Mouse (Mus musculus) CH12.LX (cell line): Measurements from ENCODE around the gene Ncf4. TPM values are rescaled to one million over a fixed set of nuclear protein-coding genes. Genes with fewer than 3 reads are reported as not detected.
"Not testable (repeated sequence)": the region's sequence is repeated elsewhere in the genome, so short reads cannot be mapped to it uniquely, and the experiment has no call there.

Source experiments
- DNase-seq: peaks from one replicate; pipeline ENCODE4 v3.0.0-alpha.2; 2013; ENCODE audit errors: extremely low read depth
- H3K27ac ChIP-seq: 2 replicates; pipeline ENCODE4 v1.5.1; 2012; ENCODE audit warnings: low read depth, mild to moderate bottlenecking, control low read depth, moderate library complexity; ENCODE audit not compliant: insufficient read depth
- H3K27me3 ChIP-seq: replicated peaks from 2 replicates; pipeline ENCODE3; 2012; ENCODE audit warnings: inconsistent platforms
- H3K36me3 ChIP-seq, 2 experiments: replicated peaks in 1 of 2; 2 replicates each; pipeline versions ENCODE3 to v1.6.1; 2012; ENCODE audit warnings: inconsistent platforms in 1 of 2, low read length in 1 of 2, mild to moderate bottlenecking in 1 of 2, mixed read lengths in 1 of 2, moderate library complexity in 1 of 2; ENCODE audit not compliant: control insufficient read depth in 1 of 2, insufficient read depth in 1 of 2
- H3K4me1 ChIP-seq, 2 experiments: 2 replicates each; pipeline ENCODE4 v1.6.1; 2012; ENCODE audit warnings: inconsistent platforms in 1 of 2, moderate library complexity in 1 of 2; ENCODE audit not compliant: insufficient read depth in 2 of 2, control insufficient read depth in 1 of 2
- H3K4me2 ChIP-seq: 2 replicates; pipeline ENCODE4 v1.6.1; 2012; ENCODE audit warnings: low read depth, mild to moderate bottlenecking, control low read depth; ENCODE audit not compliant: poor library complexity, insufficient read depth, severe bottlenecking
- H3K4me3 ChIP-seq, 3 experiments: fragments of 150-350 bp in 1 of 3; sonication (generic) in 1 of 3; replicated peaks in 1 of 3; 2 replicates each; pipeline versions ENCODE3 to v1.5.1; 2011 to 2012; ENCODE audit warnings: low read depth in 2 of 3, low read length in 2 of 3, mild to moderate bottlenecking in 2 of 3, moderate library complexity in 2 of 3, control low read depth in 1 of 3, improper control_type of control experiment in 1 of 3, inconsistent platforms in 1 of 3, mixed read lengths in 1 of 3; ENCODE audit not compliant: poor library complexity in 1 of 3
- H3K79me2 ChIP-seq: replicated peaks from 2 replicates; pipeline ENCODE4 v1.6.1; 2012; ENCODE audit warnings: mild to moderate bottlenecking, moderate library complexity; ENCODE audit not compliant: control insufficient read depth, poor library complexity, insufficient read depth, severe bottlenecking; ENCODE audit errors: extremely low read depth
- H3K9ac ChIP-seq: 2 replicates; pipeline ENCODE4 v1.6.1; 2012; ENCODE audit warnings: low read depth, mild to moderate bottlenecking, control low read depth, moderate library complexity; ENCODE audit not compliant: insufficient read depth
- H3K9me3 ChIP-seq: replicated peaks from 2 replicates; pipeline ENCODE3; 2012; ENCODE audit warnings: low read length, inconsistent platforms, mixed read lengths
- CHD1 ChIP-seq: IDR thresholded peaks from 2 replicates; pipeline ENCODE4 v1.6.1; 2012; ENCODE audit warnings: low read depth, low read length, improper control_type of control experiment, inconsistent platforms
- CTCF ChIP-seq, 2 experiments: IDR thresholded peaks in 1 of 2; conservative IDR thresholded peaks in 1 of 2; 2 replicates each; pipeline ENCODE4 v1.5.1; 2011 to 2012; ENCODE audit warnings: low read depth in 2 of 2, low read length in 2 of 2, improper control_type of control experiment in 1 of 2, inconsistent platforms in 1 of 2, mild to moderate bottlenecking in 1 of 2, moderate library complexity in 1 of 2
- E2F4 ChIP-seq: IDR thresholded peaks from 2 replicates; pipeline ENCODE4 v1.6.1; 2011; ENCODE audit warnings: low read depth, low read length, improper control_type of control experiment; ENCODE audit not compliant: insufficient replicate concordance
- EP300 ChIP-seq: IDR thresholded peaks from 2 replicates; pipeline ENCODE4 v1.6.1; 2011; ENCODE audit warnings: low read length, improper control_type of control experiment
- ETS1 ChIP-seq: conservative IDR thresholded peaks from 2 replicates; pipeline ENCODE4 v1.6.1; 2012; ENCODE audit warnings: low read depth, mild to moderate bottlenecking, inconsistent platforms, low read length, improper control_type of control experiment, moderate library complexity
- GABPA ChIP-seq: IDR thresholded peaks from 2 replicates; pipeline ENCODE4 v1.6.1; 2012; ENCODE audit warnings: low read depth, low read length, improper control_type of control experiment, inconsistent platforms; ENCODE audit not compliant: insufficient replicate concordance
- HCFC1 ChIP-seq: IDR thresholded peaks from 2 replicates; pipeline ENCODE4 v1.6.1; 2012; ENCODE audit warnings: low read depth, mild to moderate bottlenecking, inconsistent platforms, low read length, improper control_type of control experiment
- IRF4 ChIP-seq: IDR thresholded peaks from 2 replicates; pipeline ENCODE4 v1.6.1; 2014; ENCODE audit warnings: low read depth, mild to moderate bottlenecking, inconsistent platforms, low read length, improper control_type of control experiment
- JUND ChIP-seq: conservative IDR thresholded peaks from 2 replicates; pipeline ENCODE4 v1.6.1; 2011; ENCODE audit warnings: low read depth, low read length, improper control_type of control experiment
- KAT2A ChIP-seq: IDR thresholded peaks from 2 replicates; pipeline ENCODE4 v1.6.1; 2012; ENCODE audit warnings: low read length, improper control_type of control experiment, inconsistent platforms; ENCODE audit not compliant: insufficient replicate concordance
- MAFK ChIP-seq: IDR thresholded peaks from 2 replicates; pipeline ENCODE4 v1.6.1; 2011; ENCODE audit warnings: low read length, improper control_type of control experiment; ENCODE audit not compliant: insufficient replicate concordance
- MAX ChIP-seq: IDR thresholded peaks from 2 replicates; pipeline ENCODE4 v1.6.1; 2011; ENCODE audit warnings: low read length, improper control_type of control experiment
- MXI1 ChIP-seq: IDR thresholded peaks from 2 replicates; pipeline ENCODE4 v1.6.1; 2011; ENCODE audit warnings: mild to moderate bottlenecking, low read depth, low read length, improper control_type of control experiment
- MYC ChIP-seq: IDR thresholded peaks from 2 replicates; pipeline ENCODE4 v1.6.1; 2011; ENCODE audit warnings: low read depth, mild to moderate bottlenecking, improper control_type of control experiment, low read length
- NRF1 ChIP-seq: IDR thresholded peaks from 2 replicates; pipeline ENCODE4 v1.6.1; 2014; ENCODE audit warnings: low read depth, mild to moderate bottlenecking, inconsistent platforms, low read length, improper control_type of control experiment, moderate library complexity
- PAX5 ChIP-seq: IDR thresholded peaks from 2 replicates; pipeline ENCODE4 v1.6.1; 2012; ENCODE audit warnings: low read length, inconsistent platforms, mixed read lengths
- POLR2A ChIP-seq: IDR thresholded peaks from 2 replicates; pipeline ENCODE4 v1.6.1; 2011; ENCODE audit warnings: low read depth, mild to moderate bottlenecking, improper control_type of control experiment, low read length
- RCOR1 ChIP-seq: conservative IDR thresholded peaks from 2 replicates; pipeline ENCODE4 v1.6.1; 2012; ENCODE audit warnings: low read depth, mild to moderate bottlenecking, inconsistent platforms, low read length, improper control_type of control experiment
- TBP ChIP-seq: conservative IDR thresholded peaks from 2 replicates; pipeline ENCODE4 v1.6.1; 2011; ENCODE audit warnings: low read depth, low read length, improper control_type of control experiment
- TCF12 ChIP-seq: IDR thresholded peaks from 2 replicates; pipeline ENCODE4 v1.6.1; 2014; ENCODE audit warnings: low read depth, mild to moderate bottlenecking, inconsistent platforms, low read length, improper control_type of control experiment
- UBTF ChIP-seq: IDR thresholded peaks from 2 replicates; pipeline ENCODE4 v1.6.1; 2012; ENCODE audit warnings: low read depth, mild to moderate bottlenecking, inconsistent platforms, low read length, improper control_type of control experiment, moderate library complexity
- ZC3H11A ChIP-seq: IDR thresholded peaks from 2 replicates; pipeline ENCODE4 v1.6.1; 2012; ENCODE audit warnings: low read depth, mild to moderate bottlenecking, inconsistent platforms, low read length, improper control_type of control experiment
- dilution Hi-C: fragments of 300-500 bp; cut with MboI; formaldehyde crosslinking; loops from 2 replicates; pipeline ENCODE4 v1.14.3; 2020; ENCODE audit warnings: low sequenced_read_pairs; ENCODE audit not compliant: extremely low pct_unique_long_range_greater_than_20kb, extremely low pct_ligation_motif_present
- in situ Hi-C: fragments of 300-500 bp; cut with MboI; formaldehyde crosslinking; loops from 3 replicates; pipeline ENCODE4 v1.14.3; 2019; ENCODE audit warnings: low sequenced_read_pairs, low pct_ligation_motif_present, low pct_unique_long_range_greater_than_20kb, mixed read lengths
- polyA plus RNA-seq: library from polyadenylated mRNA; unstranded; fragments of >175 nt; gene quantifications from 2 replicates; pipeline ENCODE4 v1.2.1, GENCODE M21; 2012; ENCODE audit warnings: low read depth; ENCODE audit not compliant: insufficient read length
- total RNA-seq, 2 experiments: library from RNA; depleted of rRNA; stranded (reverse); fragments of 300-350 nt in 1 of 2; fragments of >200 nt in 1 of 2; gene quantifications; 2 replicates each; pipeline ENCODE4 v1.2.3; 2012 to 2014

Gene Ncf4
- total and polyA plus RNA-seq, 3 experiments = 145 to 339 (median 177) TPM

DNA sequence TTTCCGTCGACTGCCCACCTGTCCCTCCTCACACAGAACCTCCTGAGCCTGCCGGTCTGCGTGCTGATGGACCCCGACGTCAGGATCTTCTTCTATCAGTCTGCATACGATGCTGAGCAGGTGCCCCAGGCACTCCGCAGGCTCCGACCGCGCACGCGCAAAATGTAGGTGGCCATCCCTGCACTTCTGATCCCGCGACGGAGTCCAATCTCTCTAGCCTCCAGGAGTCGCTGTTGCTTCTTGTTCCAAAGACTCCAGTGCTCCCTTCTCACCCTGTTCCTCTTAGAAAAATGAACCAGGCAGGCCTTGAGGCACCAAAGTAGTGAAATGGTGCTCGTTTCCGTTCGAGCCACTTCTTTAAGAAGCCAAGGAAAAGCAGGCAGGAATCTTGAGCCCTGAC lies 10.2 kb downstream of the Ncf4 start:
- no peak overlapping the region for H3K4me3 ChIP-seq
- no peak for DNase-seq
- H3K9ac ChIP-seq = no peak overlapping the region
- H3K79me2 ChIP-seq = peaks cover 1% of the 10 kb centered on the region
- H3K4me2 ChIP-seq = no peak overlapping the region
- H3K27me3 ChIP-seq = no peaks in the 10 kb centered on the region
- in situ Hi-C loops = loop anchor here (5.0 kb wide), 1 partner anchor 78 kb away; no protein-coding TSS in a partner anchor
- H3K9me3 ChIP-seq = no peaks in the 10 kb centered on the region
- H3K36me3 ChIP-seq = peaks cover 86 to 89% of the 10 kb centered on the region in 2 experiments
- H3K27ac ChIP-seq = no peak overlapping the region
- no peak for TF ChIP-seq GABPA
- peak in 1 of 2 experiments; percentile 2; a peak in 1 of 4 replicates for TF ChIP-seq CTCF (conservative IDR thresholded peaks at IDR 0.05 in 1 of 2, IDR thresholded peaks at IDR 0.05 in 1 of 2; ENCODE audit: low read depth in 2 of 2, low read length in 2 of 2)
- H3K4me1 ChIP-seq = peaks cover 19 to 66% of the 10 kb centered on the region in 2 experiments
- dilution Hi-C loops = no loop called here

- H3K4me3 ChIP-seq, H3K27me3 ChIP-seq, H3K9ac ChIP-seq, H3K79me2 ChIP-seq, H3K4me2 ChIP-seq, H3K9me3 ChIP-seq, DNase-seq, dilution Hi-C loops: not testable (repeated sequence)
- H3K4me1 ChIP-seq = peaks cover 10 to 47% of the 10 kb centered on the region in 2 experiments
- H3K36me3 ChIP-seq = peaks cover 86 to 89% of the 10 kb centered on the region in 2 experiments
- TF ChIP-seq MXI1 = peak; percentile 98
- H3K27ac ChIP-seq = peak overlapping the region; percentile 57; the same call in 1 of the 2 replicates
- in situ Hi-C loops = loop anchor here (5.0 kb wide), 1 partner anchor 76 kb away; no protein-coding TSS in a partner anchor
Measured at GRCm38 (mm10) chr15:78256602-78257259, 12.1 kb downstream of the Ncf4 start.

DNA sequence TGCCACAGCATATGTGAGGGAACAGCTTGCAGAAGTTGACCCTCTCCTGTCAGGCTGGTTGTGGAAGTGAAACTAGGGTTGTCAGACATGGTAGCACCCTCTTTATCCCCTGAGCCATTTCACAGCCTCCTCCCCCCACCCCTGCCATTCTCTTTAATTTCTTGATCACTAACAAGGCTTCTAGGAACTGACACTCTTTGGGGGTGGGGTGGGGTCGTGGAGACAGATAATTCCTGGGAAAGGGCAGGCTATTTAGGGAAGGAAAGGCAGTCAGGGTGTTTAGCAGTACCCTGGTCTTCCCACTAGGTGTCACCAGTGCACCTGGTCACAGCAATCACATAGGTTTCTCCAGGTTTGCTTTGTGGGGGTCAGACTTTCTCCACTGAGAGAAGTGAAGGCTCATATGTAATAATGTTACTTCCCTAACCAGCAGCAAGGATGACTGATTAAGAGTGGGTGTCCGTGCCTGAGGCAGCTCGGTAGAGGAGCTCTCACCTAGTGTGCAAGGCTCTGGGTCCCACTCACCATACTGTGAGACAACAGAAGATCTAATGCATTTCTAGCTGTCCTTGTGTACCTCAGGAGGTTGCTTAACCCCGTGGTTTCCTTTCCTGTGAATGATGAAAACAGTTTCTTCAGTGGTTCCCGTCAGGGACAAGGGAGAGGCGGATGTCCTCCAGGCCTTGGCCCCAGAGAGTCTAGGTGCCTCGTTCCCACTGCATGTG lies 12.9 kb downstream of the Ncf4 start:
- H3K36me3 ChIP-seq = peaks cover 84 to 89% of the 10 kb centered on the region in 2 experiments
- H3K27ac ChIP-seq = peak overlapping the region; percentile 57
- no peak overlapping the region for H3K4me3 ChIP-seq
- peaks cover 10 to 40% of the 10 kb centered on the region in 2 experiments for H3K4me1 ChIP-seq
- peak; percentile 72 for DNase-seq
- H3K9ac ChIP-seq = no peak overlapping the region
- dilution Hi-C loops (no loop called here), in situ Hi-C loops (loop anchor here (5.0 kb wide), 1 partner anchor 75 kb away; no protein-coding TSS in a partner anchor)
- H3K27me3 ChIP-seq = no peaks in the 10 kb centered on the region
- H3K79me2 ChIP-seq = no peaks in the 10 kb centered on the region
- H3K4me2 ChIP-seq = no peak overlapping the region
- H3K9me3 ChIP-seq = no peaks in the 10 kb centered on the region
- TF ChIP-seq JUND = no peak
- TF ChIP-seq KAT2A = no peak
- TF ChIP-seq MAFK = no peak
- TF ChIP-seq E2F4 = no peak
- peak; percentile 70; the same call in 1 of the 2 replicates for TF ChIP-seq MYC
- peak; percentile 87 for TF ChIP-seq EP300
- TF ChIP-seq CHD1 = no peak
- peak; percentile 64; the same call in 1 of the 2 replicates for TF ChIP-seq RCOR1
- 0 out of 2 replicates have a peak, but pooled peaks have one; percentile 52 for TF ChIP-seq UBTF
- no peak; the same call in 1 of the 2 replicates for TF ChIP-seq ETS1
- no peak for TF ChIP-seq NRF1
- TF ChIP-seq PAX5 = no peak
- TF ChIP-seq MAX = peak; percentile 30; the same call in 1 of the 2 replicates
- TF ChIP-seq POLR2A = peak; percentile 41; the same call in 1 of the 2 replicates
- peak; percentile 94 for TF ChIP-seq IRF4
- no peak for TF ChIP-seq ZC3H11A
- no peak for TF ChIP-seq GABPA
- TF ChIP-seq TBP = 0 out of 2 replicates have a peak, but pooled peaks have one; percentile 53
- no peak; the same call in none of the 2 replicates for TF ChIP-seq TCF12
- TF ChIP-seq MXI1 = no peak
- TF ChIP-seq HCFC1 = no peak
